Mouse (Mus musculus): Measurements from ENCODE around the gene Gm20425.

The Gm20425 gene

DNA sequence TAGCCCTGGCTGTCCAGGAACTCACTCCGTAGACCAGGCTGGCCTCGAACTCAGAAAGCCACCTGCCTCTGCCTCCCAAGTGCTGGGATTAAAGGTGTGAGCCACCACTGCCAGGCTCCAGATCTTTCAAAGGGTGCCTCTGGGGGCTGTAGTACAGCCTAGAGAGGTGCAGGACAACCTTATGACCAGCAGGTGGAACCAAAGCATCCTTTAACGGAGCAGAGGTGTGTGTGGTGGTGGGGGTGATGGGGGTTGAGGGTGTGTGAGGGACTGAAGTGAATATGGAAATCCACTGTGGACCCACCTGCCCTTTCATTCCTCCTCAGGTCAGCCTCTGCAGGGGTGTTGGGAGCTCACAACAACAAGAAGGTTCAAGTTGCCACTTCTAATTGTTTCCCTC, 4.6 kb downstream of the Gm20425 start:
- in situ Hi-C loops (cut with MseI, MboI): loop anchor here (5.0 to 10.0 kb wide), 3 partner anchors 59 to 77 kb away; no protein-coding TSS in a partner anchor

DNA sequence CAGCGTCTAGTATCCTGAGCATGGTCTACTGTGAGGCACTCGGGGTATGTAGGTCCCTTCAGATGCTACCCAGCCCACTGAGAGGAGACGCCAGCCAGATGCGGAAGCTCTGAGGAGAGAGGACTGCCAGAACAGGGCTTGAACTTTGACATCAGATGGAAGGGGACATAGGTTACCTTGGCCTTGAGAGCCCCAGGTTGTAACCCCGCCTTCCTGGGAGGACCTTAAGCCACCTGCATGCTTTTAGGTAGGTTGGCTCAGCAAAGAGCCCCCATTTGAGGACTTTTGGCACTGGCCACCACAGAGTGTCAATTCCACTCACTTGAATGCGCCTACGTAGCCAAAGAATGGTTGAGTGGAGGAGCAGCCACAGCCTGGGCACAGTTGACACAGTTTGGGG, 5.4 kb downstream of the Gm20425 start:
- in situ Hi-C loops (cut with MseI, MboI): loop anchor here (5.0 to 10.0 kb wide), 3 partner anchors 60 to 78 kb away; no protein-coding TSS in a partner anchor

DNA sequence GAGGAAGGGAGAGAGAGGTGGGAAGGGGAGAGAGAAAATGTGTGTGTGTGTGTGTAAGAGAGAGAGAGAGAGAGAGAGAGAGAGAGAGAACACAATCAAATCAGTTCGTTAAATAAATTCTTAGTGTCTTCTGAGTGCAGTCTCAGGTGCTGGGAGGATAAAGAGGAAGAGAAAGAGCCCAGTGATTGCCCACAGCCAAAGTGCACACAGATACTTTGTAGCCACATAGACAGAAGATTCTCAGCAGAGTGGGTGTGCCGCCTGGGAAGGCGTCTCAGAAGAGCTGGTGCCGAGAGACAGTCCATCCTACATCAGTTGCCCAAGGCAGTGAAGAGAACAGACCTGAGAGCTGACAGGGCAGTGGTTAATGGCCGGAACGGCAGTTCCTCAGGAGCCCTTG, 15.8 kb downstream of the Gm20425 start:
- in situ Hi-C loops (cut with MseI, MboI): no loop called here

DNA sequence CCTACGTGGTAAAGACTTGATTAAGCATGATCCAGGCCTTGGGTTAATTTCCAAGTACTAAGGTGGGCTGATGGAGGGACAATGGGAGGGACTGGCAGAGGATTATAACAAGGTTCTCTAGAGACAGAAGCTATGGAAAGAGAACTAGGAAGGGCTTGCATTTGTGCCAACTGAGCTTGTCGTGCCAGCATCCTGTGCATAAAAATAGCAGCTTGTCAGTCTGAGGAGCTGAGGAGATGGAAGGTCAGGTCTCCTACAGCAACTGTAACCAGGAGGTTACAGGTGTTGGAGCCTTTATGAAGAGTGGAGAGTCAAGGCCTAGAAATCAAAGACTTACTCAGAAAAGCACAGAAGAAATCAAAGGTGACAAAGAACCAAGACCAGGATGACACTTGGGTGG, 16.5 kb downstream of the Gm20425 start:
- in situ Hi-C loops (cut with MseI, MboI): no loop called here

DNA sequence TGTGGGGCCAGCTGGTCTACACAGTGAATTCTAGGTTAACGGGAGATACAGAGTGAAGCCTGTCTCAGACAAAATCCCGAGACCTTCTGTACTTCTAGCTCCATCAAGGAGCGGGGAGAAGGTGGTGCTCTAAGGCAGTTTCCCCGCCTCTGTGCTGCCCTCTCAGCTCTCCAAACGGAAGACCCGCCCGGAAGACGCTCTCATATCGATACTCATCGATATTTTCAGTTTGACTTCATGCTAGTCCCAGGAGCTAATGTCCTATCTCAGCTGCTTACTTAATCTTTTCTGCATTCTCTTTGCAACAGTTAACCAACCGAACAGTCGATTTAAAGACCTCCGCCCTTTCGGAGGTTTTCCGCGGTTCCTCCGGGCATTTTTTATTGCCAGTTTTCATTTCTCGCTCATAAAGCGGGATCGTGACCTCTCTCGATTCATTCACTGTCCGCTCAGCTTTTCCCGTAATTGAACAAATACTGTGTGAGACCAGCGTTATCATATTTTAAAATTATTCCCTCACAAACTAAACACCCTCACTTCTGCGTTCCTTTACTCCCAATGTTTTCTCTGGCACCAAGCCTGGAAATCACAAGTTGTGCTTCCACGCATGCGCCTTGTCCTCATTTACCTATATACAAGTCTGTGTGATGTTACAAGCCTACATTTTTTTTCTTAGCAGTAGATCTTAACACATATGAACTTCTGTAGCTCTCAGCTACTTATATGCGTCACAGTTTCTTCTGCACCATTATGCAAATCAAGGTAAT, 17.3 kb downstream of the Gm20425 start:
- in situ Hi-C loops (cut with MseI, MboI): no loop called here

DNA sequence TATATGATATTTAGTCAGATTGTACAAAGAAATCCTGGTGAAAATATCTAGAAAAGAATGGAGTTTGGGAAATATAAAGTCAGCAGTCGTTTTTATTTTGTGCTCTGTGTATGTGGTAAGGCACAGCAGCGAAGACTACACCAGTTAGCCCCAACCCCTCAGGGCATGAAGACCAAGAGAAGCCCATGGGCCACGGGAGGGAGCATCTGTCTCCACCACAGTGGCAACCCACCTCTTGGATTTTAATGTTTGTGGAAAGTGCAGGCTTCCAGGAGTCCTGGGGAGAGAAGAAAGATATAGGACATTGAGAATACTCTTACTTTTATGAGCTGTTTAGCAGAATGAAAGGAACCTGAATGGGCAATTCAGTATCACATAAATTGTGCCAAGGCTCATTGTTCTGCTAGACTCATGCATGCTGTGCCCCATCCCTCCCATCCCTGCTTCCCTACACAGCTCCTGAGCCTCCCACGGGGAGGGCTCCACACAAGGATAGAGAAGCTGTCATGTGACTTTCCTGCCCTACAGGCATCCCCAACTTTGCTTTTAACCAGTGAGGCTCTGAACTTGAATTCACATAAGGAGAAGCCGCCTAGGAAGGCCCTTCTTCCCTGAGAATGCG, 21.2 kb downstream of the Gm20425 start:
- in situ Hi-C loops (cut with MseI, MboI): no loop called here

DNA sequence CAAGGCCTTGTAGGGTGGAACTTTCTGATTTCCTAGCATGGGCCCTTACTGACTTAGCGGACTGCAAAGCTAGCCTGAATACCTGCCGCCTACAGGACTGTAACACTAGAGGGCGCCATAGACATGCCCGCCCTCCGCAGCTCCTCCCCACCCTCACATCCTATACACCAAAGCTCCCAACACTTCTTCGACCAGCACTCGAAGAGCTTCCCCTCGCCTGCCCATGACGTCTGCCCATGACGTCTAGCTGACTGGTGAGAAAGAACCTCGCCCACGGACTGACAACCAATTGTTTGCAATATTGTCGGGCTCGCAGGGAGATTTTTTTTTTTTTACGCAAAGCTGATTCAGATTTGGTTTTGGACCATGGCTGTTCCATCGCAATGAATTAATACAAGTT, 22.3 kb downstream of the Gm20425 start:
- in situ Hi-C loops (cut with MseI, MboI): no loop called here

DNA sequence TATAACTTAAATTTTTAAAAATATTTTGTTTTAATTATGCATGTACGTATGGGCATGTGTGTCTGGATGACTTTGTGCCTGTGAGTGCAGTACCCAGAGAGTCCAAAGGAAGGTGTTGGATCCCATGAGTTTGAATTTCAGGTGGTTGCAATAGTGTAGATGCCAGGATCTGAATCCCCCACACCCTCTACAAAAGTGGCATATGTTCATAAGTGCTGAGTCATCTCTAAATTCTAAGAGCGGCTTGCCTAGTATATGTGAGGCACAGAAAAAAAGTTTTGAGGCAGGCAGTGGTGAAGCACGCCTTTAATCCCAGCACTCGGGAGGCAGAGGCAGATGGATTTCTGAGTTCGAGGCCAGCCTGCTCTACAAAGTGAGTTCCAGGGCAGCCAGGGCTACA, 24.3 kb downstream of the Gm20425 start:
- in situ Hi-C loops (cut with MseI, MboI): no loop called here

DNA sequence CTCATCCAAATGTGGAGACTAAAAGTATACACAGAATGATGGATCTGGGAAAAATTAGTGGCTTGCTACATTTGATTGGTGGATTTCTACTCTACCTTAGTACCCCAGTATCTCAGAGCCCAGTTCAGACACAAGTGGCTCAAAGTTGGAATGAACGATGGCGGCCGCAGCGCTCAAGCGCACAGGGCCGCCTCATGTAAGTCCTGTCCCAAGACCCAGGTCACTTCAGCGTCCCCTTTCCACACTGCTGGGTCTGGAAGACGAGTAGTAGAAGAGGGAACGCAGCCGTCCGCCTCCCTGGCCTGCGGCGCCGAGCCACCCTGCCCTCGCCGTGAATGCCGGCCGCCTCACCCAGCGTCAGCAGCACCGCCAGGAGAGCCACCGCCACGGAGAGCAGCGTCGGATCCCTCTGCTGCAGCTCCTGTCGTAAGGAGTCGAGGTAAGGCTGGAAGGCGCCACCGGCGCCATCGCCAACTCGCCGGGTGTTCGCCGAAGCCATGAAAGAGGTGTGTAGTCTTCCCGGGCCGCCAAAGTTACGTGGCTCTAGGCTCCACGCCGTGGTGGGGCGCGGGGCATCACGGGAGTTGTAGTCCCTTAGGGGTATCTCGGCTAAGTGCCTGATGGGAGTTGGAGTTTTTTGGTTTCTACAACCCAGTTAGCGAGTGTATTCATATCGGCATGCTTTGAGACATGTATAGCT, 28.4 kb downstream of the Gm20425 start, which contains the start of gene Srprb:
TSS of gene Srprb (minus strand) at position 577 of the 700 bp plus-strand sequence.
- in situ Hi-C loops (cut with MseI, MboI): no loop called here

DNA sequence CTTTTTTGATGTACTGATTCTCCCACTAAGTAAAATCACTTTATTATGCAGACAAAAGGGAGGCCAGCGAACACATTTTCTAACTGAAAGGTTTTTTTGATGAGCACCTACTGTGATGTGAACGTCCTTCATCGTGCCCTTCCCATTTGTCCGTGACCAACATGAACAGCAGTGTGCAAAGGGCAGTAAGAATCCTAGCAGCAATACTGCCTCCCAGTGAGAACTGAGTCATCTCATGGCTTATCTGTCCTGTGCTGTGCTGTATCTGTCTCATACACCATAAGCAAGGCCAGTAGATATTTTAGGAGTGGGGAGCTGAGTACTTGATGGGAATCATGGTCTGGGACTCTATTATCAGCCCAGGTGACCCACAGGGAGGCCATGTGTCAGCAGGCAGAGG, 41.7 kb downstream of the Gm20425 start:
- in situ Hi-C loops (cut with MseI, MboI): no loop called here

DNA sequence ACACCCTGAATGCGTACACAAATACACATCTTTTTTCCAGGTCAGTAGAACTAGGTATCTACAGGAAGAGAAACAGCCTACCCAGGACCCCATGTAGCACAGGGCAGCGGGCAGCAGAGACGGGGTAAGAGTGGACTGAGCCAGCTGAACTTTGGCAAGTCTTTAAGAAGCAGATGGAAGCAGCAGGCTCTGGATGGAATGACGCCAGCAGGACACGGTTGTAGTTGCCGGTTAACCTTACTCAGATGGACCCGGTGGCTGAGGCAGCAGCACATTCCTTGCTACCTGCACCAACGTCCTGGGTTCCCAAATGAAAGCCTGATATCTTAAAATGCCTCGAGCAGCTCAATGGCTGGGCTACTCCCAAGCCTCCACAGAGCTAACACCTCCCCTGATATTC, 43.4 kb downstream of the Gm20425 start:
- in situ Hi-C loops (cut with MseI, MboI): no loop called here

DNA sequence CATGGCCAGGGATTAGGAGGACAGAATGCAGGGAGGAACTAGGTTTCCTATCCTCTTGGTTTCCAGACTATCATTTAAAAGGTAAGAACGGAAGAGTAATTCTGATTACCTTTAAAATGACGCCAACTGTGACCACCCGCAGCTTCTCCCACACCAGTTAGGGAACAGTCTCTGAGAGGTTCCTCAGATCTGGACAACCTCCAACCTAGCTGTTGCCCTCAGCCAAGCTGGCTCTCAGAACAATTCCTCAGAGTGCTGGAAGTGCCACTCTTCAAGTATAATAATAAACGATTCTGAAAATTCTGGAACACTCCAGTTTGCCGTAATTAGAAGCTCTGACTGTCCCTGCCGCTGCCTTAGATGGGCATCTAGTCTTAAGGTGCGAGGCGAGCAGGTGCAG, 44.2 kb downstream of the Gm20425 start:
- in situ Hi-C loops (cut with MseI, MboI): no loop called here

DNA sequence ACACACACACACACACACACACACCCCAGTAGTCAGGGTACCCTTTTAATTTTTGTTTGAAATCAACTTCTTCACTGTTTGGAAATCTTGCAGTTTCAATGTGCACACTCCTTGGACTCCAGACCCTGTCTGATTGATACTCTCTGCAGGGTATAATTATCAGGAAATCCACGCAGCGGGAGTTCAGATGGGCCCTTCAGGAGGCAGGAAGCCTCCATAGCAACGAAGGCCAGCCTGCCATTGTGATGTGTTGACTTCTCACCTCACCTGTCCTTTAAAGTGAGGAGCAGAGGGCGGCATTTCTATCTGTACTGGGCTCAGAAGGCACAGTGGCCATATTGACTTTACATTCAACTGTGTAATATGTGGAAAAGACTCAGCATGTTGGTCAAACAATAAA, 45.3 kb downstream of the Gm20425 start:
- in situ Hi-C loops (cut with MseI, MboI): no loop called here

DNA sequence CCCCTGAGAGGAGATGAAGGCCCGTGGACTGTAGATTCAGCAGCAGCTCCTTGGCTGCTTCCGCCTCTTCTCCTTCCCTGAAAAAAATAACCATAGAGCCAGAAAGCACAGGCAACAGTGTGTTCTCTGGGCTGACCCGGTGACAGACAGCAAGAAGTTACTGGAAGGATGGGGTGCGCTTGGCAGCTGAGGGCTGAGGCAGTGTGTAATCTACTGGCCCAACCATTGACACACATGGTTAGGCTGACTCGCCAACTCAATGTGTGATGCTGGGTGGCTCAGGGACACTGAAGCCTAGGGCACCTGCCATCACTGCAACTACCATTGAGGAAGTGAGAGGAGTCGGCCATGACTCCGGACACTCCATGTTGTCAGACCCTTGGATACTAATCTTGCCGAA, 48.2 kb downstream of the Gm20425 start:
- in situ Hi-C loops (cut with MseI, MboI): no loop called here

DNA sequence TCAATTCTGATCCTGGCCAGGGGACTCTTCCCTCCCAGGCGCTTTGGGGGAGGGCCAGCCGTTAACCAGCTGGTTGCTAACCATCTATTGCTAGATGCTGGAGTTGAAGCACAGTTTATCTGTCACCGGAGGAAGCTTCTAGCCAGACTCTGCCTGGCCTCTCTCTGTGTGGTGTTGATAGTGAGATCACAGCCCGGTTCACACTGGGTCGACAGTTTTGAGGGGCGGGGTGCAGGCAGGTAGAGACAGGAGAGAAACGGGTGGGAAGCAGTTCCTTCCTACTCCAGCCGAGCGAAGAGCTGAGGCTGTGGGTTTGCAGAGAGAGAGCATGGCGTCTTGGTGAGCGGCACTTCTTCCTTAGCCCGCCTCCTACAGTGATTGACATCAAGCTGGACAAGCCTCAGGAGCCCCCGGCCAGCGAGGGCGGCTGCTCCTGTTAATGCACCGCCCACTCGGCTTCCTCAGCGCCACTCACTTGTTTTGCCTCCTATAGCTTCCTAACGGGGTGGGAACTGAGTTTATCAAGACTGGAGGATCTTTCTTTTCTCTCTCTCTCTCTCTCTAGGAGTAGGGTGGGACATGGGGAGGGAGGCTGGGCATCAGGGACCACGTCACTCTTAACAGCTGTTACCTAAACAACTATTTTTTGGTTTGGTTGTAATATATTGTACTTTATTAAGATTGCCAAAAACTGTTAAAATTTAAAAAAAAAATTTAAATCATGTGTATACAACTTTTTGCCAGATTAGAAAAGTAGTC, 49.1 kb downstream of the Gm20425 start:
- in situ Hi-C loops (cut with MseI, MboI): no loop called here

DNA sequence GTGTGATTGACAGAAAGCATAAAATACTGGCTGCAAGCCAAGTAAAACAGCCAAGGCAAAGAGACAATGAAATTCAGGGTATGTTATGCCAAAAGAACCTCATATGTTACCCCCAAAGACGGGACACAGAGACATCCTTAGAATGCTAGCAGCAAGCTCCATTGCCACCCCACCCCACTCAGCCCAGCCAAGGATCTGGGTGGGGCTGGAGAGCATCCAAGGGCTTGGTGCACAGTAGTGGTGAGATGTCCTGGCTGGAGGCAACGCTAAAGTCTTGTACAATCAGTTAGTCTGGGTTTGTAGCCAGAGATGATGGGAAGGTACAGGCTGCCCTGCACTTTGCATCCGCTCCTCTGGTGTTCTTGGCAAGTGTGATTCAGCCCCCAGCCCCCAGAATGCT, 49.8 kb downstream of the Gm20425 start:
- in situ Hi-C loops (cut with MseI, MboI): no loop called here

DNA sequence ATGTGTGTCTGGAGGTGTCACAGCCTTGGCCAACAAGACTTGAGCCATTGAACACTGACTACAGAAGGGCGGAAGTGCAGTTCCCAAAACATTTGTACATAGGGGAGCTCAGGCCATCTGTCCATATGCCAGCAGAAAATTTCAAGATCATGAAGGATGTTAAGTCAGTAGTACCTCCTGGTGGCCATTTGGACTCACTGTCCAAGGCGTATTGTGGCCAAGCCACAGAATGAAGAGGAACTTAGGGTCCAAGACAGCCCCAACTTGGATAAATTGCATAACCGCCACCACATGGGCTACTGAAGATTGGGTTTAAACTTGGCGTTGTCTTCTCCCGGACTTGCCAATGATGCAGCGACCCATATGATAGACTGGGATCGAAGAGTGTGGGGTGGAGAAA, 54.4 kb downstream of the Gm20425 start:
- in situ Hi-C loops (cut with MseI, MboI): loop anchor here in 1 of 2 experiments (5.0 kb wide), 1 partner anchor 83 kb away; no protein-coding TSS in a partner anchor

DNA sequence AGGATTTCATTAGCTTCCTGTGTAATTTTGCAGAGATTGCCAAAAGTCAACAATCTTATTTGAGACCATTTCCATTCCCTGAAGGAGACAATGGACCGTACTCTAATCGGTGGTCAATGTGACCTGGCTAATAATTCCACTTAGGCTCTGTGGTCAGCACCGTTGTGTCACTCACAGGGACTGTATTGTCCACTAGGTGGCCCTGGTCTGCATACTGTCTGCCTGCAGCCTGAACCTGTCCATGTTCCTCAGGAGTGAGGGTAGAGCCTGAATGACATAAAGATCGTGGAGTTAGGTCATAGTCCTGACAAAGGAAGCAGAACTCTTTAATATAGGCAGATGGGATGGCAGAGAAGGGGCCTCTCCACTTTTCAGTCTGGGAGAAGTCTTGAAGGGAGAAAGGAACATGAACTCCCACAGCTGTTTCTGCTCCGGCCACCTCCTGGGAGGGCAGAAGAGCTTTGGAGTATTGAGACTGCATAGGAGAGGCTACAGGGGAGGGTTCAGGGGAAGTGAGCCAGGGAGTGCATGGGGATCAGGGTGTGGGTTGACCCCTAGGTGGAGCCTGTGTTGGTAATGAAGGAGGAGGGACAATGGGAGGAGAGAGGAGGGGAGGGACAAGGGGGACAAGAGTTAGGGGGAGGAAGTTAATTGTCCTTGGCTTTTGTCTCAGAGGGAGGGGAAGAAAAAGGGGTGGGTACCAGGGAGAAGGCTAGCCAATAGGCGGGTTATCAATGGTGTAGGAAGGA, 55.2 kb downstream of the Gm20425 start:
- in situ Hi-C loops (cut with MseI, MboI): loop anchor here in 1 of 2 experiments (5.0 kb wide), 1 partner anchor 83 kb away; no protein-coding TSS in a partner anchor

DNA sequence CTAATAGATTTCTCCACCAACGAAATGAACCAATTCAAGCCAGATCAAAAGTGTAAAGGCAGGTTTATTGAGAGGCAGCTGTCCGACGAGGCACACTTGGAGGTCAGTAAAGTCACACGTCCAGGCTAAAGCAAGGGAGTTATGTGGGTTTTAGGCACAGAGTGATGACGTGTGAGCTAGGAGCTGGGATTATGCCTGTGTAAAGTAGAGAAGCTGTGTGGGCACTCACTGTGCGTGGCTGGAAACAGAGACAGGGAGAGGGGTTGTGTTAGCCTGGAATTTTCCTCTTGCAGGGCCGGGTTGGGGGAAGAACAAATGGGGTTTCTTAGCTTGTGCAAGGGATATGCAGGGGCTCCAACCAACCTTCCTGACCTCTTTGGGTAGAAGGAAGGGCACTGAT, 61.3 kb downstream of the Gm20425 start:
- in situ Hi-C loops (cut with MseI, MboI): no loop called here

DNA sequence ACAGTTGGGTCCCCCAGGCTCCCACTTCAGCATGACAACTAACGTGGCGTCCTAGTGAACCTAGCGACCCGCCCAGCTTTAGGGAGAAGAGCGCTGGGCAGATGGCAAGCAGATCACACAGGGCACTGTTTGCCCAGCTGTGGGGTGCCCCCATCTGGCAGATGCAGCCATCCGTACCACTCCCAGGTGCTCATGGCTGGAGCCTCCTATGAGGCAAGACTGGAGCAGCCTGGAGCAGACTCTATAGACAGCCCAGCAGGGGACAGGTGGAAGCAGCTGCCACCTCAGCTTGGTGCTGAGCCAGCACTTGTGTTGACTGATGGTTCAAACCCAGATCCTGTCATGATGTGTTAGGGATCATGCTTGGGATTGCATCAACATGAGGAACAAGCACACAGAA, 62.1 kb downstream of the Gm20425 start:
- in situ Hi-C loops (cut with MseI, MboI): no loop called here

DNA sequence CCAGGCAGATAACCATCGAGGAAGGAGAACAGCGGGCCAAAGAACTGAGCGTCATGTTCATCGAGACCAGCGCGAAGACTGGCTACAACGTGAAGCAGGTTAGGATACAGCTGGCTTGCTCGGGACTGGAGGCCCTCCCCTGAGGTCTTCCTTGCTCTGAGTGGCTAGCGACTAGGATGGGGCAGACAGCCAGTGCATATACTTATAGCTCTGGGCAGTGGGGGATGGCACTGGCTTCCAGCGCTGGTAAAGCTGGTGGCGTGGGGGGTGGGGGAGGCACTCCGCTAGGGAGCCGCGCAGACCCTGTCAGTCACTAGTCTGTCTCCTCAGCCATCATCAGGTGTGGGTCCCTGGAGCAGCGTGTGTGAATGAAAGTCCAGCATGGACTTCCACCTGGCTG, 66.3 kb downstream of the Gm20425 start:
- in situ Hi-C loops (cut with MseI, MboI): no loop called here
